Mouse (Mus musculus): ENCODE measurements around the gene Wwp2. TPM values are rescaled to one million over a fixed set of nuclear protein-coding genes. Genes with fewer than 3 reads are reported as not detected.

The Wwp2 gene
- polyA plus RNA-seq, 1 experiment from 2014 or later = 28.4 TPM

DNA sequence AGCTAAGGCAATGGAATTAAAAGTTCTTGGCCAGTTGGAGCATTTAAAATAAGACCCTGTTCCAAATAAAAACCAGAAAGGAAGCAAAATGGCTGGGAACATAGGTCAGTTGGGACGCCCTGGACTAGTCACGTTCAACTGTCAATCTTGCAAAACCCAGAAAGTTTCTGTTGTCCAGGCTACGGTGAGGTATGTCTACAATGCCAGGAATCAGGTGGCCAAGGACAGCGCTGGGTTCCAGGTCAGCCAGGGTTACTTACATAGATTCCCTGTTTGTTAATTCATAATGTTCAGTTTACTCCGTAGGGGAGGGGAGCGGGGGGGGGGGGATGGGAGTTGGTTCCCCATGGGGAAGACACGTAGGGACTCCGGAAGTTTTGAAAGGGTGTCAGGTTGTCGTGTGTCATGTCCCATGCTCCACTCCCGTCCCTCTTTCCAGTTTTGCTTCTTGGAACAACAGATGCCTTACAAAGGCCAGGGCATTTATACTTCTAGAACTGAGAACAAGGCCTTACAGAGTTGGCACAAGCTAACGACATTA is 674 bp upstream of the Wwp2 start:
- Histone ChIP-seq H3K9me3 (no peaks in the 10 kb centered on the region), H3K4me2 (peak overlapping the region; percentile 83), H3K4me1 (peaks cover 15% of the 10 kb centered on the region), H3K36me3 (no peaks in the 10 kb centered on the region), H3K4me3 (peak overlapping the region; percentile 86), H3K27ac (replicated peaks) (0 out of 2 replicates have a peak overlapping the region, but pooled peaks have one; percentile 90), H3K27me3 (replicated peaks) (no peaks in the 10 kb centered on the region; the same call in 1 of the 2 replicates), H3K9ac (peak overlapping the region; percentile 93)
- WGBS = 28% methylated on average over 11 of the region's 11 CpGs
- no peak for ATAC-seq (ENCODE audit: extremely low read depth, insufficient number of reproducible peaks, low FRiP score, low TSS enrichment)

- Histone ChIP-seq H3K27ac (replicated peaks) (peak overlapping the region; percentile 90), H3K4me3 (peak overlapping the region; percentile 86), H3K36me3 (no peaks in the 10 kb centered on the region), H3K9me3 (no peaks in the 10 kb centered on the region), H3K4me1 (peaks cover 15% of the 10 kb centered on the region), H3K9ac (peak overlapping the region; percentile 93), H3K27me3 (replicated peaks) (no peaks in the 10 kb centered on the region), H3K4me2 (peak overlapping the region; percentile 83)
- 7% methylated on average over 16 of the region's 16 CpGs for WGBS
- 0 out of 2 replicates have a peak, but pooled peaks have one; percentile 9 for ATAC-seq (ENCODE audit: extremely low read depth, insufficient number of reproducible peaks, low FRiP score, low TSS enrichment)
These were observed 766 bp downstream of the Wwp2 start for GRCm38 (mm10) chr8:107436841-107437421.

GRCm38 (mm10) chr8:107437711-107438110 is 1.5 kb downstream of the Wwp2 start:
- H3K36me3 ChIP-seq = no peaks in the 10 kb centered on the region
- 76% methylated on average over 2 of the region's 2 CpGs for WGBS
- peaks cover 15% of the 10 kb centered on the region for H3K4me1 ChIP-seq
- H3K9me3 ChIP-seq = no peaks in the 10 kb centered on the region
- H3K4me2 ChIP-seq = peak overlapping the region; percentile 83
- no peak for ATAC-seq (ENCODE audit: extremely low read depth, insufficient number of reproducible peaks, low FRiP score, low TSS enrichment)
- peak overlapping the region; percentile 90; the same call in 1 of the 2 replicates for H3K27ac ChIP-seq (replicated peaks)
- peak overlapping the region; percentile 47; the same call in 1 of the 2 replicates for H3K9ac ChIP-seq
- no peaks in the 10 kb centered on the region for H3K27me3 ChIP-seq (replicated peaks)
- peak overlapping the region; percentile 86; the same call in 1 of the 2 replicates for H3K4me3 ChIP-seq

DNA sequence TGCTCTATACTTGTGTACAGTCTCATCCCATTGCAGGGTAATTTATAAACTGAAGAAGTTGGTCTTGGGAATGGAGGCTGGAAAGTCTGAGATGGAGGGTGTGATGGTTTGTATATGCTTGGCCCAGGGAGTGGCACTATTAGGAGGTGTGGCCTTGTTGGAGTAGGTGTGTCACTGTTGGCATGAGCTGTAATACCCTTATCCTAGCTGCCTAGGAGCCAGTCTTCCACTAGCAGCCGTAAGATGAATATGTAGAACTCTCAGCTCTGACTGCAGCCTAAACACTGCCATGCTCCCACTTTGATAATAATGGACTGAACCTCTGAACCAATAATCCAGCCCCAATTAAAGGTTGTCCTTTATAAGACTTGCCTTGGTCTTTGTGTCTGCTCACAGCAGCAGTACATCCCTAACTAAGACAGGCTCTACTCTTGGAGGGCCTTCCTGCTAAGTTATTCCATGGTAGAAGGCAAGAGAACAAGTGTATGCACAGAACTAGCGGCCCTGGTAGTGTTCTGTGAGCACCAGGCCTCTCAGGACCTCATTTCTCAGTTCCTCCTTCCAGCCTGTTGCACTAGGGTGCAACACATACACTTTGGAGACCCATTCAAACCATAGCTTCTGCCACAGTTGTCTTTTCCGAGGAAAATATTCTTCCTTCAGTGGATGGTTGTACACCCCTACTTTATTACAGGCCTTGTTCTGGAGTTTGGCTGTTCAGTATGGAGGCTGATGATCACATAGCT is 3.9 kb downstream of the Wwp2 start:
- peaks cover 22% of the 10 kb centered on the region for H3K4me1 ChIP-seq
- H3K4me3 ChIP-seq = no peak overlapping the region
- no peak overlapping the region for H3K27ac ChIP-seq (replicated peaks)
- ATAC-seq (ENCODE audit: extremely low read depth, insufficient number of reproducible peaks, low FRiP score, low TSS enrichment) = no peak
- H3K4me2 ChIP-seq = no peak overlapping the region
- no peaks in the 10 kb centered on the region for H3K36me3 ChIP-seq
- H3K9ac ChIP-seq = no peak overlapping the region
- H3K27me3 ChIP-seq (replicated peaks) = no peaks in the 10 kb centered on the region
- H3K9me3 ChIP-seq = no peaks in the 10 kb centered on the region
- 76% methylated on average over 3 of the region's 3 CpGs for WGBS

DNA sequence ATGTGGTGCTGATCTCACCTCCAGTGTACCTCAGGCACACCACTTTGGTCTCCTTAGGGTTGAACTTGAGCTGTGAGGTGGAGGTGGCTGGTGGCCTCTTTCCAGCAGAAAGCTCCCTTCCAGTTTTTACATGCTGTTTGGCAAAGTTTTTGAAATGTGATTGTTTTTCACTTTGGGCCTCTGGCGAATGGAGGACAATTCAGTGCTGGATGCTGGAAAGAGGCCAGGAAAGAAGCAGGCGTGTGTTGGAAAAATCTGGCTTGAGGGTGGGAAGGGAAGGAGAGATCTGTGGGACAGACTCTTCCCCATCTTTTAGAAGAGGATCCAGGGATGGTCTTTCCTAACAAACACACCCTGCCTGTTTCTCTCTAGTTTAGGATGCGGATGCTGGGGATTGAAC is 8.5 kb downstream of the Wwp2 start:
- no peaks in the 10 kb centered on the region for H3K36me3 ChIP-seq
- no peak overlapping the region for H3K9ac ChIP-seq
- peak overlapping the region; percentile 30 for H3K27ac ChIP-seq (replicated peaks)
- H3K4me1 ChIP-seq = peaks cover 21% of the 10 kb centered on the region
- no peak for ATAC-seq (ENCODE audit: extremely low read depth, insufficient number of reproducible peaks, low FRiP score, low TSS enrichment)
- H3K27me3 ChIP-seq (replicated peaks) = no peaks in the 10 kb centered on the region
- H3K4me2 ChIP-seq = no peak overlapping the region
- no peak overlapping the region for H3K4me3 ChIP-seq
- no peaks in the 10 kb centered on the region for H3K9me3 ChIP-seq
- 61% methylated on average over 3 of the region's 3 CpGs for WGBS

DNA sequence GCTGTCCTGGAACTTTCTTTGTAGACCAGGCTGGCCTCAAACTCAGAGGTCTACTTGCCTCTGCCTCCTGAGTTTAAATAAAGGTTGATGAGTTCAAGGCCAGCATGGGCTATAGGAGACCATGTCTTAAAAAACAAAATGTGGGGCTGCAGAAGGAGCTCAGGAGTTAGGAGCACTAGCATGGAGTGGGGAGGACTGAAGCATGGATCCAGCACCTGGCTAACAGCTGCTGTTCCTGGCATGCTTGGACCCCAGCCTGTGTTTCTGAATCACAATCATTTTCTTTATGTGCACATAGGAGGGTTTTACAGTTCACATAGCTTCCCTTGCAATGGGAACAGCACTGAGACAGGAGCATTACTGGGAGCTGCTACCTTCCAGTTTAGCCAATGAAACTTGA is 11.5 kb downstream of the Wwp2 start:
- Histone ChIP-seq H3K9ac (no peak overlapping the region), H3K4me1 (peaks cover 23% of the 10 kb centered on the region), H3K27ac (replicated peaks) (no peak overlapping the region), H3K27me3 (replicated peaks) (no peaks in the 10 kb centered on the region), H3K9me3 (no peaks in the 10 kb centered on the region), H3K4me2 (no peak overlapping the region), H3K4me3 (no peak overlapping the region), H3K36me3 (0 out of 2 replicates have a peak, but pooled peaks cover 3% of the 10 kb centered on the region)
- no peak for ATAC-seq (ENCODE audit: extremely low read depth, insufficient number of reproducible peaks, low FRiP score, low TSS enrichment)

GRCm38 (mm10) chr8:107448382-107448889 is 12.3 kb downstream of the Wwp2 start:
- 76% methylated on average over 4 of the region's 4 CpGs for WGBS
- Histone ChIP-seq H3K4me1 (peaks cover 23% of the 10 kb centered on the region), H3K9me3 (no peaks in the 10 kb centered on the region), H3K36me3 (peaks cover 10% of the 10 kb centered on the region), H3K4me3 (no peak overlapping the region), H3K4me2 (no peak overlapping the region), H3K27me3 (replicated peaks) (no peaks in the 10 kb centered on the region), H3K9ac (no peak overlapping the region), H3K27ac (replicated peaks) (no peak overlapping the region)
- ATAC-seq (ENCODE audit: extremely low read depth, insufficient number of reproducible peaks, low FRiP score, low TSS enrichment) = no peak

GRCm38 (mm10) chr8:107449130-107449529 is 13.0 kb downstream of the Wwp2 start:
- Histone ChIP-seq H3K36me3 (peaks cover 16% of the 10 kb centered on the region), H3K4me3 (no peak overlapping the region), H3K4me1 (peaks cover 23% of the 10 kb centered on the region), H3K9ac (no peak overlapping the region), H3K27ac (replicated peaks) (no peak overlapping the region), H3K9me3 (no peaks in the 10 kb centered on the region), H3K4me2 (no peak overlapping the region), H3K27me3 (replicated peaks) (no peaks in the 10 kb centered on the region)
- ATAC-seq (ENCODE audit: extremely low read depth, insufficient number of reproducible peaks, low FRiP score, low TSS enrichment) = no peak
- 56% methylated on average over 8 of the region's 8 CpGs for WGBS

GRCm38 (mm10) chr8:107449655-107450054 is 13.5 kb downstream of the Wwp2 start:
- Histone ChIP-seq H3K27ac (replicated peaks) (no peak overlapping the region), H3K9me3 (no peaks in the 10 kb centered on the region), H3K4me2 (no peak overlapping the region), H3K27me3 (replicated peaks) (no peaks in the 10 kb centered on the region), H3K9ac (no peak overlapping the region), H3K4me3 (no peak overlapping the region), H3K4me1 (peaks cover 18% of the 10 kb centered on the region), H3K36me3 (peaks cover 16% of the 10 kb centered on the region)
- ATAC-seq (ENCODE audit: extremely low read depth, insufficient number of reproducible peaks, low FRiP score, low TSS enrichment) = no peak
- whole genome bisulfite sequencing = 70% methylated on average over 6 of the region's 6 CpGs

GRCm38 (mm10) chr8:107451414-107452066 is 15.4 kb downstream of the Wwp2 start:
- Histone ChIP-seq H3K9ac (no peak overlapping the region), H3K4me2 (no peak overlapping the region), H3K4me3 (no peak overlapping the region), H3K9me3 (no peaks in the 10 kb centered on the region), H3K36me3 (peaks cover 16% of the 10 kb centered on the region), H3K4me1 (peaks cover 16% of the 10 kb centered on the region), H3K27me3 (replicated peaks) (no peaks in the 10 kb centered on the region), H3K27ac (replicated peaks) (no peak overlapping the region)
- WGBS = 86% methylated on average over 13 of the region's 13 CpGs
- no peak for ATAC-seq (ENCODE audit: extremely low read depth, insufficient number of reproducible peaks, low FRiP score, low TSS enrichment)

DNA sequence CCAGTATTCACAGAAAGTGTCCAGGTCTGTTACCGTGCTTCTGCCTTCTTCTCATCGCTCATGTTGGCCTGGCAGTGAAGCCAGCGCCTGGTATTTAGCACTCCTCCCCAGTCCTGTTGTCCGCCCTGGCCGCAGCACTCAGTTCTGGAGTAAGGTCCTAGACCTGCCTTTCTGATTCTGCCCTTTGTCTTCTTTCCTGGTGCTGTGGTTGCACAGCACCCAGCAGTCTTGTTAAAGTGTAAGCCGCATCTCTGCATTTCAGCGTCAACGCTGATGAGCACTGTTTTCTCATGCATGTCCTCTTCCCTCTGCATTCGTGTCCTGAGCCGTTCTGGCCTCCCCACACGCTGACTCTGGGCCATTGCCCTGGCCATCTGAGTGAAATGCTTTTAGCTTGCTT is 17.2 kb downstream of the Wwp2 start:
- Histone ChIP-seq H3K4me1 (peaks cover 21% of the 10 kb centered on the region), H3K9me3 (no peaks in the 10 kb centered on the region), H3K4me3 (no peak overlapping the region), H3K27me3 (replicated peaks) (no peaks in the 10 kb centered on the region), H3K27ac (replicated peaks) (no peak overlapping the region), H3K9ac (no peak overlapping the region), H3K36me3 (peaks cover 27% of the 10 kb centered on the region), H3K4me2 (no peak overlapping the region)
- no peak for ATAC-seq (ENCODE audit: extremely low read depth, insufficient number of reproducible peaks, low FRiP score, low TSS enrichment)
- WGBS = 94% methylated on average over 11 of the region's 11 CpGs
